Mouse (Mus musculus): Measurements from ENCODE around the gene Ilf3. TPM values are rescaled to one million over a fixed set of nuclear protein-coding genes. Genes with fewer than 3 reads are reported as not detected.

Gene Ilf3
- polyA plus RNA-seq, 1 experiment = 81.1 TPM

DNA sequence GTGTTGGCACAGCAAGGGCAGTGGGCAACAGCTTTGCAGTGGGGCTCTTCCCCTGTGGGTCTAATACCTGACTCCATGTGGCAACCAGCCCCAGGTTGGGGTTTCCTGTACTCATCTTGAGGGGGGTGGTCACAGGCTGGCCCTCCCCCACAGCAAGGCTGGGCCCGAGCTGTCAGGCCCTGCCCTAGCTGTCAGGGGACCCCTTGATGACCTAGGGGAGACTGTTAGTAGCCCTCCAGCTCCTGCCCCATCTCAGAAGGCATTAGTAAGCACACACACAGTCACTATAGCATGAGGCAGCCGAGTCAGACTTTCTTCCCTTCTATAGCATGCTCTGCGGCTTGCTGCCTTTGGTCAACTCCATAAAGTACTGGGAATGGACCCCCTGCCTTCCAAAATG, 28.0 kb downstream of the Ilf3 start:
- no peak for TF ChIP-seq CTCF (IDR thresholded peaks at IDR 0.05; ENCODE audit: borderline replicate concordance, insufficient read depth, low read depth, low read length)
- no peak for TF ChIP-seq POLR2A (IDR thresholded peaks at IDR 0.05; ENCODE audit: borderline replicate concordance, insufficient read depth, low read length)
- H3K27me3 ChIP-seq (ENCODE audit: control insufficient read depth, insufficient read depth, low read length) = no peaks in the 10 kb centered on the region
- WGBS = 88% methylated on average over 3 of the region's 3 CpGs

DNA sequence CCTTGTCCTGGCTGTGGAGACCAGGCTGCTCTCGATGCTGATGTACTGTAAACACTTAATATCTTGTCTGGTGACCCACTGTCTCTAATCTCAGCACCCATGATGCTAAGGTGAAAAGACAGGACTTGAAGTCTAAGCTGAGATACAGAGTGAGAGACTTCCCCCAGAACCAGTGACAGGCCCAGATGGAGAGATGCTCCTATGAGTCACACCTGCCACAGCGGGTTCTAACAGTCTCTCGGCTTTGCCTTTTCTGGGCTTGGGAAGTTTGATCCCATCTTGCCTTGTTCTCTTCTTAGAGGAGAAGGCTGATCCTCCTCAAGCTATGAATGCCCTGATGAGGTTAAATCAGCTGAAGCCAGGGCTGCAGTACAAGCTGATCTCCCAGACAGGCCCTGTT, 29.5 kb downstream of the Ilf3 start:
- whole genome bisulfite sequencing = 89% methylated on average over 3 of the region's 3 CpGs

More for the DNA sequence above, 28.0 kb downstream of the Ilf3 start:
- no peaks in the 10 kb centered on the region for H3K4me1 ChIP-seq (ENCODE audit: control insufficient read depth, insufficient read depth, low read length)
- no peak overlapping the region for H3K27ac ChIP-seq (ENCODE audit: insufficient read depth, low read length)
- no peak for DNase-seq
- H3K4me3 ChIP-seq (replicated peaks; ENCODE audit: insufficient read depth, low read depth, low read length) = no peak overlapping the region

DNA sequence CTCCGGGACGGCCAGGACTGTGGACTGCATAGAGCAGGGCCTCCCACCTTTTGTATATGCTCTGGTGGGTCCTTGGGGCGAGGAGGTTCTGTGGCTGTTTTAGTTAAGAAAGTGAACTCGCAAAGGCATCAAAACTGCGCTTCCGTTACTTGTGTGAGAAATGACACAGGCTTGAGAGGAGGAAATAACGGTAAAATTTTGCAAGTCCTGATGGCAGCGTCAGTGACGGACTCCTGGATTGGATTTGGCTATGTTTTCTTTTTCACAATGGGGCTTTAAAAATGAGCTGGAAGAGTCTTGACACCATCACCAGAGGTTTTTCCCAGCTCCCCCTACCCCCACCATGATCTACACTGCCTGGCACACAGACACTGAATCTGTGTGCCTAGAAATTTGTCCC, 33.4 kb downstream of the Ilf3 start:
- no peak overlapping the region for H3K4me3 ChIP-seq (replicated peaks; ENCODE audit: insufficient read depth, low read depth, low read length)
- H3K27me3 ChIP-seq (ENCODE audit: control insufficient read depth, insufficient read depth, low read length) = no peaks in the 10 kb centered on the region
- TF ChIP-seq POLR2A (IDR thresholded peaks at IDR 0.05; ENCODE audit: borderline replicate concordance, insufficient read depth, low read length) = no peak
- no peak for TF ChIP-seq CTCF (IDR thresholded peaks at IDR 0.05; ENCODE audit: borderline replicate concordance, insufficient read depth, low read depth, low read length)
- no peak overlapping the region for H3K27ac ChIP-seq (ENCODE audit: insufficient read depth, low read length)
- no peak for DNase-seq
- WGBS = 90% methylated on average over 9 of the region's 9 CpGs
- no peaks in the 10 kb centered on the region for H3K4me1 ChIP-seq (ENCODE audit: control insufficient read depth, insufficient read depth, low read length)

More for the DNA sequence above, 29.5 kb downstream of the Ilf3 start:
- no peaks in the 10 kb centered on the region for H3K27me3 ChIP-seq (ENCODE audit: control insufficient read depth, insufficient read depth, low read length)
- TF ChIP-seq POLR2A (IDR thresholded peaks at IDR 0.05; ENCODE audit: borderline replicate concordance, insufficient read depth, low read length) (no peak), CTCF (IDR thresholded peaks at IDR 0.05; ENCODE audit: borderline replicate concordance, insufficient read depth, low read depth, low read length) (no peak)
- DNase-seq = no peak
- H3K4me1 ChIP-seq (ENCODE audit: control insufficient read depth, insufficient read depth, low read length) = no peaks in the 10 kb centered on the region
- H3K4me3 ChIP-seq (replicated peaks; ENCODE audit: insufficient read depth, low read depth, low read length) = no peak overlapping the region
- H3K27ac ChIP-seq (ENCODE audit: insufficient read depth, low read length) = no peak overlapping the region

DNA sequence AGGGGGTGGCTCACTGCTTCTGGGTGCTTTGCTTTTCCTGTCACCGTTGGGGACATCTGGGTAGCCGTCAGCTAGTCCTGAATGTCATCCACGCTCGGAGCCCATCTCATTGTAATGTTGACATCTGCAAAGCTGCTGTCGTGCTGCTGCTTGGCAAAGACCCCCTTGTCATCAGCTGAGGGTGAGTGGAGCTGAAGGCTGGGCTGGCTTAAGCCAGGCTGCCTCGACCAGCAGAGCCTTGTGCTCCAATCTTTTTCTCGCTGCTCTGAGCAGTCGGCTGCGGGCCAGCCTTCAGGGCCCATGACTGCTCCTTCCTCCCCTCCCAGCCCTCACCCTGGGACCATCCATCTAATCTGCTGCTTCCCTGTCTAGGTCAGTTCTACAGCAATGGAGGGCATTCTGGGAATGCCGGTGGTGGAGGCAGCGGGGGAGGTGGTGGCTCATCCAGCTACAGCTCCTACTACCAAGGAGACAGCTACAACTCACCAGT, 35.1 kb downstream of the Ilf3 start:
- 71% methylated on average over 11 of the region's 11 CpGs for WGBS
- Histone ChIP-seq H3K4me1 (ENCODE audit: control insufficient read depth, insufficient read depth, low read length) (no peaks in the 10 kb centered on the region), H3K4me3 (replicated peaks; ENCODE audit: insufficient read depth, low read depth, low read length) (no peak overlapping the region), H3K27me3 (ENCODE audit: control insufficient read depth, insufficient read depth, low read length) (no peaks in the 10 kb centered on the region), H3K27ac (ENCODE audit: insufficient read depth, low read length) (no peak overlapping the region)
- TF ChIP-seq POLR2A (IDR thresholded peaks at IDR 0.05; ENCODE audit: borderline replicate concordance, insufficient read depth, low read length) (no peak), CTCF (IDR thresholded peaks at IDR 0.05; ENCODE audit: borderline replicate concordance, insufficient read depth, low read depth, low read length) (no peak)
- DNase-seq = no peak

DNA sequence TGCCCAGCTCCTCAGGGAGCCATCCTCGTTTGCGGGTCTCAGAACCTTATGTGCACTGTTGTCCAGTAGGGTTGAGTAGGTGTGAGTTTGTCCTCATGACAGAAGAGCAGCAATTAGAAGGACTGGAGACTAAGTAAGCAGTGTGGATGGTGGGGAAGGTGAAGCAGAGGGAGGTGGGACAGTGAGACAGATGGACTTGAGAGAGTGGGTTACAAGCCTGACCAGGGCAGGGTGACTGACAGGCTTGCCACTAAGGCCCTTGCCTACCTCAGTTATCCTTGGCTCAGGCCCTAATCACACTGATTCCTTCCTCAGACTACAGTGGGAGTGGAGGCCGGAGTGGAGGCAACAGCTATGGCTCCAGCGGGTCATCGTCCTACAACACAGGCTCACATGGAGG, 36.1 kb downstream of the Ilf3 start:
- TF ChIP-seq POLR2A (IDR thresholded peaks at IDR 0.05; ENCODE audit: borderline replicate concordance, insufficient read depth, low read length) (no peak), CTCF (IDR thresholded peaks at IDR 0.05; ENCODE audit: borderline replicate concordance, insufficient read depth, low read depth, low read length) (no peak)
- no peak overlapping the region for H3K4me3 ChIP-seq (replicated peaks; ENCODE audit: insufficient read depth, low read depth, low read length)
- 74% methylated on average over 5 of the region's 5 CpGs for WGBS
- no peaks in the 10 kb centered on the region for H3K4me1 ChIP-seq (ENCODE audit: control insufficient read depth, insufficient read depth, low read length)
- no peak for DNase-seq
- H3K27me3 ChIP-seq (ENCODE audit: control insufficient read depth, insufficient read depth, low read length) = no peaks in the 10 kb centered on the region
- H3K27ac ChIP-seq (ENCODE audit: insufficient read depth, low read length) = no peak overlapping the region

DNA sequence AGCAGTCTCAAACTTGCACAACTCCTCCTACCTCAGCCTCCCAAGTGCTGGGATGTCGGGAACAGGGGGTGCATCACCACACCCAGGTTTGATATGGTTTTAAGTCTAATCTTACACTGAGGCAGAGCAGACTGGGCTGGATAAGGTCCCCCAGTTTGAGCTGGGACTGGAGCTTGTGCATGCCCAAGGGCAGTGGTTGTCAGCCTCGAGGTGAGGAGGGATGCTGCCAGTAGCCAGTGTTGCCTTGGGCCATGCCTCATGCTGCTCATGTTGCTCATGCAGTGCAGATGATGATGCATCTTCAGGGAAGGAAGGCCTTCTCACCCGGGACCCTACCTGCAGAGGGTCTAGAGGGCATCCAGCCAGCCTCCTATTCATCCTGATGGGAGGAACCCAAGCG, 37.9 kb downstream of the Ilf3 start:
- Histone ChIP-seq H3K27me3 (ENCODE audit: control insufficient read depth, insufficient read depth, low read length) (no peaks in the 10 kb centered on the region), H3K4me1 (ENCODE audit: control insufficient read depth, insufficient read depth, low read length) (no peaks in the 10 kb centered on the region), H3K4me3 (replicated peaks; ENCODE audit: insufficient read depth, low read depth, low read length) (no peak overlapping the region), H3K27ac (ENCODE audit: insufficient read depth, low read length) (no peak overlapping the region)
- no peak for DNase-seq
- TF ChIP-seq POLR2A (IDR thresholded peaks at IDR 0.05; ENCODE audit: borderline replicate concordance, insufficient read depth, low read length) = no peak
- TF ChIP-seq CTCF (IDR thresholded peaks at IDR 0.05; ENCODE audit: borderline replicate concordance, insufficient read depth, low read depth, low read length) = no peak
- 68% methylated on average over 4 of the region's 4 CpGs for WGBS

DNA sequence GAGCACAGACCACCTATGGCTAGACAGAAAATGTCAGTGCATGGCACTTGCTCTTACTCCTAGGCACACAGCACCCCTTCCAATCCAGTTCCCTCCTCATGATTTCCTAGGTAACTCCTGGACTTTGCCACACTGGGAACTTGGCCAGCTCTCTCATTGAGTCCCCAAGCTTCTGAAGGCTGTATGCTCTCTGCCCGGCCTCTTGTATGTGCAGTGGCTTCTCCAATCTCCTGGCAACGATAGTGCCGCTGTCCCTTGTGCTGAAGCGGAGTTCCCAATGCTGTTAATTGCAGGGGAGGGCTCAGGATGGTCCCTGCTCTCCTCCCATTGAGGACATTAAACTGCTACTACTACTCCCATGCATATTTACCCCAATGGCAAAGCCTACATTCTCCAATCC, 40.3 kb downstream of the Ilf3 start:
- H3K4me3 ChIP-seq (replicated peaks; ENCODE audit: insufficient read depth, low read depth, low read length) = no peak overlapping the region
- no peak for DNase-seq
- TF ChIP-seq CTCF (IDR thresholded peaks at IDR 0.05; ENCODE audit: borderline replicate concordance, insufficient read depth, low read depth, low read length) (no peak), POLR2A (IDR thresholded peaks at IDR 0.05; ENCODE audit: borderline replicate concordance, insufficient read depth, low read length) (no peak)
- H3K27ac ChIP-seq (ENCODE audit: insufficient read depth, low read length) = no peak overlapping the region
- no peaks in the 10 kb centered on the region for H3K4me1 ChIP-seq (ENCODE audit: control insufficient read depth, insufficient read depth, low read length)
- 11% methylated on average over 4 of the region's 4 CpGs for WGBS
- H3K27me3 ChIP-seq (ENCODE audit: control insufficient read depth, insufficient read depth, low read length) = no peaks in the 10 kb centered on the region

DNA sequence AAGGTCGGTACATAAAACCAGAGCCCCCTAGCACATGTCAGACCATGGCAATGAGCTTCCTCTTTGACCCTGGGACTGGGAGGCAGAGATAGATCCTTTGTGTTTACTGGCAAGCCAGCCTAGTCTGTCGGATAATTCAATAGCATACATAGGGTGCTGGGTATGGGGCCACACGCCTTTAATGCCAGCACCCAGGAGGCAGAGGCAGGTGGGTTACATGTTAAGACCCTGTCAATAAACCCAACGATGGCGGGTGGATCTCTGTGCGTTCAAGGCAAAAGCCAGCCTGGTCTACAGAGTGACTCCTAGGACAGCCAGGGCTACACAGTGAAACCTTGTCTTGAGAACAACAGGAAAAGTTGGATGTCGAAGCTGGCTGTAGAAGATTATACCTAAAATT, 41.0 kb downstream of the Ilf3 start:
- no peak for DNase-seq
- TF ChIP-seq POLR2A (IDR thresholded peaks at IDR 0.05; ENCODE audit: borderline replicate concordance, insufficient read depth, low read length) (no peak), CTCF (IDR thresholded peaks at IDR 0.05; ENCODE audit: borderline replicate concordance, insufficient read depth, low read depth, low read length) (no peak)
- H3K27ac ChIP-seq (ENCODE audit: insufficient read depth, low read length) = no peak overlapping the region
- H3K4me3 ChIP-seq (replicated peaks; ENCODE audit: insufficient read depth, low read depth, low read length) = no peak overlapping the region
- 67% methylated on average over 7 of the region's 7 CpGs for WGBS
- H3K27me3 ChIP-seq (ENCODE audit: control insufficient read depth, insufficient read depth, low read length) = no peaks in the 10 kb centered on the region
- H3K4me1 ChIP-seq (ENCODE audit: control insufficient read depth, insufficient read depth, low read length) = no peaks in the 10 kb centered on the region
